Mouse (Mus musculus): ENCODE measurements around the gene Tmtc2. TPM values are rescaled to one million over a fixed set of nuclear protein-coding genes. Genes with fewer than 3 reads are reported as not detected.
A peak's percentile ranks its signal among the peaks of the same experiment; 100 is the strongest.

Gene Tmtc2
- polyA plus RNA-seq (2014; fragmentation: Nextera tagmentation; extraction: Ambion mirVana), result 3.0 and 4.4 TPM in 2 replicates

- ATAC-seq (replicated peaks; ENCODE audit: insufficient number of reproducible peaks, low FRiP score, low TSS enrichment), result peak; percentile 95
- peak within 1 kb of the TSS; percentile 77 for H3K27ac ChIP-seq (ENCODE audit: low read depth, low read length)
These were observed at the start of gene Tmtc2 for GRCm38 (mm10) chr10:105573908-105574694. Gene Tmtc2, minus strand, starts transcription at chr10:105574451.

GRCm38 (mm10) chr10:105612117-105612516, 37.9 kb upstream of the Tmtc2 start:
- Histone ChIP-seq H3K9ac (ENCODE audit: low read depth, low read length) (no peak overlapping the region), H3K4me2 (no peak overlapping the region), H3K27ac (ENCODE audit: low read depth, low read length) (no peak overlapping the region), H3K4me3 (ENCODE audit: low read depth, low read length) (no peak overlapping the region), H3K9me3 (replicated peaks; ENCODE audit: control insufficient read depth, low read length) (no peaks in the 10 kb centered on the region; the same call in 1 of the 2 replicates), H3K27me3 (ENCODE audit: control insufficient read depth, insufficient read depth, low read length) (no peaks in the 10 kb centered on the region), H3K4me1 (ENCODE audit: control insufficient read depth, insufficient read depth, low read length) (no peaks in the 10 kb centered on the region), H3K36me3 (ENCODE audit: control insufficient read depth, insufficient read depth, low read length) (no peaks in the 10 kb centered on the region)
- no peak for ATAC-seq (replicated peaks; ENCODE audit: insufficient number of reproducible peaks, low FRiP score, low TSS enrichment)
- 63% methylated on average over 3 of the region's 3 CpGs for whole genome bisulfite sequencing (ENCODE audit: insufficient replicate concordance)

More at GRCm38 (mm10) chr10:105573908-105574694, at the start of gene Tmtc2:
- Histone ChIP-seq H3K36me3 (ENCODE audit: control insufficient read depth, insufficient read depth, low read length) (no peaks in the 10 kb centered on the region), H3K4me2 (peak within 1 kb of the TSS; percentile 80), H3K9me3 (replicated peaks; ENCODE audit: control insufficient read depth, low read length) (no peaks in the 10 kb centered on the region), H3K27me3 (ENCODE audit: control insufficient read depth, insufficient read depth, low read length) (no peaks in the 10 kb centered on the region), H3K9ac (ENCODE audit: low read depth, low read length) (peak within 1 kb of the TSS; percentile 79), H3K4me1 (ENCODE audit: control insufficient read depth, insufficient read depth, low read length) (peaks cover 7% of the 10 kb centered on the region; the same call in 1 of the 2 replicates), H3K4me3 (ENCODE audit: low read depth, low read length) (peak within 1 kb of the TSS; percentile 81)
- under 1% methylated on average over 57 of the region's 61 CpGs for WGBS (ENCODE audit: insufficient replicate concordance)

DNA sequence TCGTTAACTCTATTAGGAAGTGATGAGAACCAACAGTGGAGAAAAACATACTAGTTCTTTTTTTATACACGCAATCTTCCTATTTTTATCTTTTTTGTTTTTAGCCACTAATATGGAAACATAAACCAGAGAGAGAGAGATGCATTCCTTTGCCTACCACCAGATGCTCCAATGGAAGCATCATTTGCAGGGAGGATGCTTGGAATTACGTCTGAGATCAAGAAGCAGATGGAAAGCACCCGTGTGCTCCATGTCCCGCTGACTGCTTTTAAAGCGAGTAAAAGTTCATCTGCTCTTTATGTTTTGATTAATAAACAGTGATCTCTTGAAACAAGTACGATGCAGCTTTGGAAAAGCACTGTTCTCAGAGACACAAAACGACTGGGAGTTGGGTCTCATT, 24.6 kb upstream of the Tmtc2 start:
- Histone ChIP-seq H3K4me3 (ENCODE audit: low read depth, low read length) (no peak overlapping the region), H3K27ac (ENCODE audit: low read depth, low read length) (no peak overlapping the region), H3K4me1 (ENCODE audit: control insufficient read depth, insufficient read depth, low read length) (no peaks in the 10 kb centered on the region), H3K27me3 (ENCODE audit: control insufficient read depth, insufficient read depth, low read length) (no peaks in the 10 kb centered on the region), H3K36me3 (ENCODE audit: control insufficient read depth, insufficient read depth, low read length) (no peaks in the 10 kb centered on the region), H3K9me3 (replicated peaks; ENCODE audit: control insufficient read depth, low read length) (no peaks in the 10 kb centered on the region), H3K4me2 (no peak overlapping the region), H3K9ac (ENCODE audit: low read depth, low read length) (no peak overlapping the region)
- ATAC-seq (replicated peaks; ENCODE audit: insufficient number of reproducible peaks, low FRiP score, low TSS enrichment), result no peak
- WGBS (ENCODE audit: insufficient replicate concordance), result 80% methylated on average over 8 of the region's 8 CpGs

GRCm38 (mm10) chr10:105597226-105597625, 23.0 kb upstream of the Tmtc2 start:
- Histone ChIP-seq H3K4me1 (ENCODE audit: control insufficient read depth, insufficient read depth, low read length) (no peaks in the 10 kb centered on the region), H3K9me3 (replicated peaks; ENCODE audit: control insufficient read depth, low read length) (no peaks in the 10 kb centered on the region), H3K4me2 (no peak overlapping the region), H3K27me3 (ENCODE audit: control insufficient read depth, insufficient read depth, low read length) (no peaks in the 10 kb centered on the region), H3K9ac (ENCODE audit: low read depth, low read length) (no peak overlapping the region), H3K27ac (ENCODE audit: low read depth, low read length) (no peak overlapping the region), H3K4me3 (ENCODE audit: low read depth, low read length) (no peak overlapping the region), H3K36me3 (ENCODE audit: control insufficient read depth, insufficient read depth, low read length) (no peaks in the 10 kb centered on the region)
- ATAC-seq (replicated peaks; ENCODE audit: insufficient number of reproducible peaks, low FRiP score, low TSS enrichment), result no peak
- 62% methylated on average over 3 of the region's 3 CpGs for WGBS (ENCODE audit: insufficient replicate concordance)

- Histone ChIP-seq H3K27me3 (ENCODE audit: control insufficient read depth, insufficient read depth, low read length) (no peaks in the 10 kb centered on the region), H3K4me2 (no peak overlapping the region), H3K4me1 (ENCODE audit: control insufficient read depth, insufficient read depth, low read length) (no peaks in the 10 kb centered on the region), H3K4me3 (ENCODE audit: low read depth, low read length) (no peak overlapping the region), H3K9me3 (replicated peaks; ENCODE audit: control insufficient read depth, low read length) (no peaks in the 10 kb centered on the region), H3K9ac (ENCODE audit: low read depth, low read length) (no peak overlapping the region), H3K36me3 (ENCODE audit: control insufficient read depth, insufficient read depth, low read length) (no peaks in the 10 kb centered on the region), H3K27ac (ENCODE audit: low read depth, low read length) (no peak overlapping the region)
- WGBS (ENCODE audit: insufficient replicate concordance), result 76% methylated on average over 7 of the region's 7 CpGs
- ATAC-seq (replicated peaks; ENCODE audit: insufficient number of reproducible peaks, low FRiP score, low TSS enrichment), result no peak
These were observed 21.3 kb upstream of the Tmtc2 start for GRCm38 (mm10) chr10:105595480-105596102.

DNA sequence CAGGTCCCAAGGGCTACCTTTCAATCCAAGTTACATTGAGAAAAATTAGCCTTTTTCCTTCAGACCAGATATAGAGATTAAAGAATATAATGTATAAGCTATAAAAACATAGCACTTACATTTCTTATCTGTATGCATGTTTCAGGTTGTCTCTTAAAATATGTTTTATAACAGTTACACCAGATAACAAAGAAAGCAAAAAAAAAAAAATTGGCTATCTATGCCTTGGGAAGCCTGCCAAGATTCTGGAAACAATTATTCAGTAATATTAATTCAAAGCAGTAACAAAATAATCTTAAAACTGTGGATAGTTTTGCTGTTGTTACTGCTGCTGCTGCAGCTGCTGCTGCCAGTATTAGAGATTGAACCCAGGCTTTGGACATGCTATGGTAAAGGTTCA, 13.9 kb upstream of the Tmtc2 start:
- no peak overlapping the region for H3K9ac ChIP-seq (ENCODE audit: low read depth, low read length)
- no peak overlapping the region for H3K4me2 ChIP-seq
- H3K4me3 ChIP-seq (ENCODE audit: low read depth, low read length), result no peak overlapping the region
- ATAC-seq (replicated peaks; ENCODE audit: insufficient number of reproducible peaks, low FRiP score, low TSS enrichment), result no peak
- H3K4me1 ChIP-seq (ENCODE audit: control insufficient read depth, insufficient read depth, low read length), result no peaks in the 10 kb centered on the region
- no peaks in the 10 kb centered on the region for H3K36me3 ChIP-seq (ENCODE audit: control insufficient read depth, insufficient read depth, low read length)
- no peaks in the 10 kb centered on the region for H3K27me3 ChIP-seq (ENCODE audit: control insufficient read depth, insufficient read depth, low read length)
- no peaks in the 10 kb centered on the region for H3K9me3 ChIP-seq (replicated peaks; ENCODE audit: control insufficient read depth, low read length)
- H3K27ac ChIP-seq (ENCODE audit: low read depth, low read length), result no peak overlapping the region

GRCm38 (mm10) chr10:105579318-105579717, 5.1 kb upstream of the Tmtc2 start:
- H3K9me3 ChIP-seq (replicated peaks; ENCODE audit: control insufficient read depth, low read length), result no peaks in the 10 kb centered on the region
- WGBS (ENCODE audit: insufficient replicate concordance), result 22% methylated on average over 2 of the region's 2 CpGs
- no peak for ATAC-seq (replicated peaks; ENCODE audit: insufficient number of reproducible peaks, low FRiP score, low TSS enrichment)
- H3K4me2 ChIP-seq, result no peak overlapping the region
- H3K4me3 ChIP-seq (ENCODE audit: low read depth, low read length), result no peak overlapping the region
- H3K9ac ChIP-seq (ENCODE audit: low read depth, low read length), result no peak overlapping the region
- H3K27ac ChIP-seq (ENCODE audit: low read depth, low read length), result no peak overlapping the region
- no peaks in the 10 kb centered on the region for H3K4me1 ChIP-seq (ENCODE audit: control insufficient read depth, insufficient read depth, low read length)
- H3K27me3 ChIP-seq (ENCODE audit: control insufficient read depth, insufficient read depth, low read length), result no peaks in the 10 kb centered on the region
- no peaks in the 10 kb centered on the region for H3K36me3 ChIP-seq (ENCODE audit: control insufficient read depth, insufficient read depth, low read length)

DNA sequence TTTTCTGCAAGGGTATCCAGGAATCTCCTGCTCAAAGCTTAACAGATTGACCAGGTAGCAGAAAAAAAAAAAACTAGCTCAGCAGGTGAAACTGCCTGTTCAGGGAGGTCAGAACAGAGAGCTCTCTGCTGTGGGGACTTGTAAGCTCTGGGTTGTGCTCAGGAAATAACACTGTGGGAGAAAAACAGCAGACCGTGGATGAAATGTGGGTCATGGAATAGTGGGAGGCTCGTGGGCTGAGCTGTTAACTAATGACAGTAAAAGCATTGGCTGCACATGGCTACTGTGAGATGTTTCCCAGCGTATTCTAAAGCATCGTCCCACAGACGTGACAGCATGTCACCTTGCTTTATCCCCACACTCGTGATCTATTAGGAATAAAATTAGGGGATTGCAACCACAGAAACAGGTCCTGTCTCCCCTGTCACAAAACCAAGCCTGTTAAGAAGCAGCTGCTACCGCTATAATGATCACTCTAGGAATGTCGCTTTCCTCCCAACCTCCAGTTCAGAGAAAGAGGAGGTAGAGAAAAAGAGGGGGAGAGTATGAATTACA, 4.1 kb upstream of the Tmtc2 start:
- Histone ChIP-seq H3K27ac (ENCODE audit: low read depth, low read length) (no peak overlapping the region), H3K9ac (ENCODE audit: low read depth, low read length) (no peak overlapping the region), H3K4me3 (ENCODE audit: low read depth, low read length) (no peak overlapping the region), H3K9me3 (replicated peaks; ENCODE audit: control insufficient read depth, low read length) (no peaks in the 10 kb centered on the region), H3K4me2 (no peak overlapping the region), H3K36me3 (ENCODE audit: control insufficient read depth, insufficient read depth, low read length) (no peaks in the 10 kb centered on the region), H3K4me1 (ENCODE audit: control insufficient read depth, insufficient read depth, low read length) (no peaks in the 10 kb centered on the region), H3K27me3 (ENCODE audit: control insufficient read depth, insufficient read depth, low read length) (no peaks in the 10 kb centered on the region)
- no peak for ATAC-seq (replicated peaks; ENCODE audit: insufficient number of reproducible peaks, low FRiP score, low TSS enrichment)
- WGBS (ENCODE audit: insufficient replicate concordance), result 65% methylated on average over 8 of the region's 8 CpGs
